Mouse (Mus musculus) heart, embryonic 10.5 days (tissue): ENCODE data around the gene Neurod2. TPM values are rescaled to one million over a fixed set of nuclear protein-coding genes. Genes with fewer than 3 reads are reported as not detected.
A peak's percentile ranks its signal among the peaks of the same experiment; 100 is the strongest.

ENCODE experiments used
- DNase-seq: peaks from one replicate; pipeline ENCODE4 v3.0.0-alpha.2; 2017; ENCODE audit warnings: low spot score
- H3K27ac ChIP-seq: fragments of 300-500 bp; sonication (generic); 2 replicates; pipeline ENCODE4 v1.5.1; 2016; ENCODE audit warnings: mild to moderate bottlenecking
- H3K27me3 ChIP-seq: fragments of 300-500 bp; sonication (generic); 2 replicates; pipeline ENCODE4 v1.6.1; 2016; ENCODE audit warnings: mild to moderate bottlenecking; ENCODE audit not compliant: poor library complexity, insufficient read depth, severe bottlenecking
- H3K36me3 ChIP-seq: fragments of 300-500 bp; sonication (generic); 2 replicates; pipeline ENCODE4 v1.6.1; 2016; ENCODE audit warnings: mild to moderate bottlenecking, moderate library complexity
- H3K4me1 ChIP-seq: fragments of 300-500 bp; sonication (generic); 2 replicates; pipeline ENCODE4 v1.6.1; 2016; ENCODE audit warnings: mild to moderate bottlenecking
- H3K4me3 ChIP-seq: fragments of 300-500 bp; sonication (generic); 2 replicates; pipeline ENCODE4 v1.5.1; 2016; ENCODE audit warnings: mild to moderate bottlenecking, moderate library complexity
- H3K9me3 ChIP-seq: fragments of 300-500 bp; sonication (generic); 2 replicates; pipeline ENCODE4 v1.6.1; 2016; ENCODE audit warnings: mild to moderate bottlenecking, moderate library complexity
- WGBS: fragments of 180-500 bp; shearing (Covaris S2); methylation state at CpG from one replicate; pipeline ENCODE4 v1.1.7; 2016; 5-methylcytosine and 5-hydroxymethylcytosine counted together
- polyA plus RNA-seq: library from polyadenylated mRNA; unstranded; fragments of >200 nt; fragmentation: Nextera tagmentation; extraction: Ambion mirVana; gene quantifications from 2 replicates; pipeline ENCODE4 v1.2.1, GENCODE M21; 2016

Neurod2 gene
- polyA plus RNA-seq, 1 experiment from 2014 or later, result not detected

GRCm38 (mm10) chr11:98287531-98287930 is 41.9 kb downstream of the Neurod2 start:
- Histone ChIP-seq H3K27ac (no peak overlapping the region), H3K4me3 (no peak overlapping the region), H3K27me3 (peaks cover 52% of the 10 kb centered on the region), H3K9me3 (no peaks in the 10 kb centered on the region), H3K4me1 (peaks cover 8% of the 10 kb centered on the region), H3K36me3 (no peaks in the 10 kb centered on the region)
- no peak for DNase-seq
- 45% methylated on average over 5 of the region's 5 CpGs for WGBS

GRCm38 (mm10) chr11:98285368-98285767 is 44.1 kb downstream of the Neurod2 start:
- H3K36me3 ChIP-seq, result 0 out of 2 replicates have a peak, but pooled peaks cover 4% of the 10 kb centered on the region
- 75% methylated on average over 2 of the region's 2 CpGs for WGBS
- H3K4me3 ChIP-seq, result no peak overlapping the region
- H3K4me1 ChIP-seq, result peaks cover 8% of the 10 kb centered on the region
- DNase-seq, result no peak
- no peak overlapping the region for H3K27ac ChIP-seq
- no peaks in the 10 kb centered on the region for H3K9me3 ChIP-seq
- H3K27me3 ChIP-seq, result peaks cover 41% of the 10 kb centered on the region

- H3K4me3 ChIP-seq, result peak overlapping the region; percentile 50
- WGBS, result under 1% methylated on average over 13 of the region's 17 CpGs
- peaks cover 30% of the 10 kb centered on the region for H3K27me3 ChIP-seq
- peaks cover 8% of the 10 kb centered on the region for H3K4me1 ChIP-seq
- DNase-seq, result no peak
- peaks cover 4% of the 10 kb centered on the region; the same call in 1 of the 2 replicates for H3K36me3 ChIP-seq
- no peak overlapping the region for H3K27ac ChIP-seq
- no peaks in the 10 kb centered on the region for H3K9me3 ChIP-seq
Measured at GRCm38 (mm10) chr11:98284230-98284629, 45.2 kb downstream of the Neurod2 start.

- H3K36me3 ChIP-seq, result peaks cover 9% of the 10 kb centered on the region; the same call in 1 of the 2 replicates
- H3K9me3 ChIP-seq, result no peaks in the 10 kb centered on the region
- H3K4me1 ChIP-seq, result peaks cover 8% of the 10 kb centered on the region
- 25% methylated on average over 9 of the region's 9 CpGs for WGBS
- H3K27me3 ChIP-seq, result peaks cover 25% of the 10 kb centered on the region
- H3K27ac ChIP-seq, result no peak overlapping the region
- peak overlapping the region; percentile 50; the same call in 1 of the 2 replicates for H3K4me3 ChIP-seq
- no peak for DNase-seq
Measured at GRCm38 (mm10) chr11:98283740-98284139, 45.7 kb downstream of the Neurod2 start.

Other genes with a start within 250 kb of the Neurod2 start
- gene Fbxl20, start 179.2 kb downstream of the Neurod2 start, polyA plus RNA-seq, result 13.6 and 13.9 TPM in 2 replicates
- 43.7 and 51.5 TPM in 2 replicates for gene Med1, start 136.4 kb downstream of the Neurod2 start, polyA plus RNA-seq
- 7.9 and 10.9 TPM in 2 replicates for gene Cdk12, start 126.6 kb downstream of the Neurod2 start, polyA plus RNA-seq
- gene Ppp1r1b, start 18.8 kb upstream of the Neurod2 start, polyA plus RNA-seq, result 8.1 and 20.1 TPM in 2 replicates
- 51.0 and 53.0 TPM in 2 replicates for gene Stard3, start 28.7 kb upstream of the Neurod2 start, polyA plus RNA-seq
- gene Tcap, start 54.2 kb upstream of the Neurod2 start, polyA plus RNA-seq, result 86.0 and 159 TPM in 2 replicates
- 5.0 and 5.1 TPM in 2 replicates for gene Pnmt, start 56.8 kb upstream of the Neurod2 start, polyA plus RNA-seq
- 15.3 and 21.3 TPM in 2 replicates for gene Pgap3, start 70.8 kb upstream of the Neurod2 start, polyA plus RNA-seq
- gene Erbb2, start 82.8 kb upstream of the Neurod2 start, polyA plus RNA-seq, result 47.4 and 70.6 TPM in 2 replicates
- 98.9 and 103 TPM in 2 replicates for gene Mien1, start 109.3 kb upstream of the Neurod2 start, polyA plus RNA-seq
- 2.5 and 15.3 TPM in 2 replicates for gene Grb7, start 116.7 kb upstream of the Neurod2 start, polyA plus RNA-seq
- gene Ikzf3, start 216.4 kb upstream of the Neurod2 start, polyA plus RNA-seq, result 0.04 and 0.22 TPM in 2 replicates
- 0.21 and 0.65 TPM in 2 replicates for gene Zpbp2, start 221.4 kb upstream of the Neurod2 start, polyA plus RNA-seq